Mouse (Mus musculus): ENCODE results near the gene Dact1. TPM values are rescaled to one million over a fixed set of nuclear protein-coding genes. Genes with fewer than 3 reads are reported as not detected.
A peak's percentile ranks its signal among the peaks of the same experiment; 100 is the strongest.

Dact1 gene
- total RNA-seq, 2 experiments from 2014 or later: 2.3 to 2.4 TPM

DNA sequence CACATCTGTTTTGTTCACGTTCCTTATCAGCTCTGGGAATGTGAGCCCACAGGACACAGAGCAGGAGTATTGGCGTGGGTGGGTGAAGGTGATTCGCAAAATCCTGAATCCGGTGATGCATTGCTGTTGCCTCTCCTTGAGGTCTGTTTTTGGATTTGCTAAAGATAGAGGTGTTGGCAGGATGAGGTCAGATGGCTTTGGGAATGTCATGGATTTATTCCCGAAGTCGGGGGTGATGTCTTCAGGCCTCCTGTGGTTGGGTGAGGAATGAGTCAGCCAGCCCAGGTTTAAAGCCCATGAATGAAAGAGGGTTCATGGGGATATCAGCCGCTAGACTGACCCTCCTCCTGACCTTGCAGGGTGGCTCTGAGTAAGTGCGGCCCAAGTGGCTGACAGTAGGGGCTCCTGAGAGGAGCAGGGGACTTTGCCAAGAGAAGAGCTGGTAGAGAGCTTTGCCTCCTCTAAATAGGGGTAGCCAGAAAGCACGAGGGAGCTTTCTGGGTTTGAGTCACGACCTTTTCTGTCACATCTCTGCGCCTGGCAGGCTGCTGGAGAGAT is 27.4 kb downstream of the Dact1 start:
- DNase-seq: peak; percentile 38 to 59

DNA sequence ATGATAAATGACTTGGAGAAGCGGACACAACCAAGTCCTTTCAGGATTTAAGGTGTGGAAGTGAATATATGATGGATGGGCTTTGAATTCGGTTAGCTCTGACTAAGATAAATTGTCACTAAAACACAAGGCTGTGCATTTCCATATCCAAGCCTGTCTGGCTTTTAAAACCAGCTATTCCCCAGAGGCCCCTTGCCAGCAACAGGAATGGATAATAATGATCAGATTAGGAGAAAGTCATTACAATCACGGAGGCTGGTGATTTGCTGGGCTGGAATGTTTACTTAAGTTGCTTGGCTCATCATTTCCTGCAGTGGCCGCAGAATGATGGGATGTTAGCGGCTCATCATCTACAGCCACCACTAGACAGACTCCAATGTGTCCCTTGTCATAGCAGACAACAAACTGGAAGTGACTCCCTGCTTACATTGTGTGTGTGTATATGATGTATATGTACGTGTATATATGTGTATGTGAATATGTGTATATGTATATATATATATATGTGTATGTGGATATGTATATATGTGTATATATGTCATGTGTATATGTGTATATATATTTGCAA is 28.3 kb downstream of the Dact1 start:
- DNase-seq: no peak

DNA sequence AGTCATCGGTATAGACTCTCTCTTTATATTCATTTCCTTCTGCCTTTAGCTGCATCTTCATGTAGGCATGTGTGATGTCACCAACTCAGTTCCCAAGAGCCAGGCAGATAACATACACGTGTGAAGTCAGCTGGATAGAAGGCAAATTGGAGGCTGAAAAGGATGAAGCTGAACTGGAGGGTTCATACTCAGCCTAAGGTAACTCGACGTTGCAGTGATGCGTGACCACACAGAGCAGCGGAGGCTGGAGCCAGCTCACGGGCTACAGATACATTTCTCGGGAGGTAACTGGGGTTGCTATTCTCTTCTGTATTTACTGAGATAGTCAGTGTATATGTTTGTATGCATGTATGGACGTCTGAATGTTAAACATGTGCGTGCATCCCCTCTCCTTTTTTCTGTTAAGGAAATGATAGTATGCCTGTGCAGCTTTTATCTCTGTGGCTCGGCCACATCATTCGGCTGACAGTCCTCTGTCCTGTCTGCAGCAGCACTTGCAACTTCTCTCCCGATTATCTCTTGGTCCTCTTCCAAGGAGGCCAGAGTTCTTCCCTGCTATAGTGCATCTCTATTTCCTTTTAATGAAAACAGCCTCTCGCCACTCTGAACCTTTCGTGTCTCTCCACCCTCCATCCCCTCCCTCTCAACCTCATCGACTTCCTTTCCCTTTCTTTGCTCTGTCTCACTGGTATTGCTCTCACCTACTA is 29.6 kb downstream of the Dact1 start:
- peak in 1 of 2 experiments; percentile 31 for DNase-seq

DNA sequence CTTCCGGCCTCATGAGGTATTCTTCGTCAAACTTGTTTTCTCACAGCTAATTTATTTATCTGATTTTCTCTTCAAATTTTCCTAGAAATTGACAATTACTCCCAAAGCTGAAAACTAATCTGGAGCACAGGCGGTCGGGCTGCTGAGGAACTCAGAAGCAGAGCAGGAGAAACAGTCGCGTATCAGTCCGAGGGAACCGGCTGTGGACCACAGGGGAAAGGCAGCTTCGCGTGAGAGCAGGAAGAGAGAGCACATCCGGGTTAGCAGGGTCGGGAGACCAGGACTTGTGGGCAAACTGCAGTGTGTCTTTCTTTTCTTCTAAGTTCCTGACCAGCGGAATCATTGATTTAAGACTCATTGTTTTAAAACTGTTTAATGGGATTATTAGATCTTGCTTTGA is 32.7 kb downstream of the Dact1 start:
- DNase-seq: peak; percentile 52 to 67

DNA sequence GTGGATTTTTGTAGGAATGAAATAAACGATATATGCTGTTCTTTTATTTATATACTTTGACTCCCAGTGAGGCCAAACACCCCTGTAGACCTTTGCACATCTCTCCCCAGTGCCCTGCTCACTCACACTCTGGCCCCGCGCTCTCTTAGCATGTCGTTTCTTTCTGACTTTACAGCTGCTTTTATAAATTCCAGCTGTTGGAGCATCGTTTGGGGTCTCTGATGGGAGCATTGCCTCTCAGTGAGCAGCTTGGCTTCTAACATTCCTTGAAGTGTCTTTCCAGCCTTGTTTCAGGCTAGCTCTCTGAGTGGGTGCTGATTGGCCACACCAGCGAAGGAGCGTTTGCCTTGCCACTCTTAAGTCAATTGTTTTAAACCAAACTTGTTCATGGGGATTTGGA is 35.8 kb downstream of the Dact1 start:
- no peak for DNase-seq

DNA sequence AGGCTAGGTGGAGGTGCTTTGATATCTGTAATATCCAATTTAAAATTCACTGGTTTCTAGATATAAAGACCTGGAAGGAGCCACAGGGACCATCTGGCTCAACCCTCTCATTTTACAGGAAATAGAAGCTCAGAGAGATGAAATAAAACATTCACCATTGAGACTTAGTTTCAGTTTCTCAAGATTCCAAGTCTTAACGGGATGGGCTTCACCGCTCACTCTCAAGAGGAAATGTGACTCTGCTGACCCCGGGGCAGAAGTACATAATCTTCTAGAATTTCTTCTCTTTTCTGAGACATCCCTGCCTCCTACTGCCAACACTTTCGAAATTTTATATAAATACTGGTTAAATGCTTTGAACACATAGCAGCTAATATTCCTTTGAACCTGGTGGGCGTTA is 36.4 kb downstream of the Dact1 start:
- no peak for DNase-seq

DNA sequence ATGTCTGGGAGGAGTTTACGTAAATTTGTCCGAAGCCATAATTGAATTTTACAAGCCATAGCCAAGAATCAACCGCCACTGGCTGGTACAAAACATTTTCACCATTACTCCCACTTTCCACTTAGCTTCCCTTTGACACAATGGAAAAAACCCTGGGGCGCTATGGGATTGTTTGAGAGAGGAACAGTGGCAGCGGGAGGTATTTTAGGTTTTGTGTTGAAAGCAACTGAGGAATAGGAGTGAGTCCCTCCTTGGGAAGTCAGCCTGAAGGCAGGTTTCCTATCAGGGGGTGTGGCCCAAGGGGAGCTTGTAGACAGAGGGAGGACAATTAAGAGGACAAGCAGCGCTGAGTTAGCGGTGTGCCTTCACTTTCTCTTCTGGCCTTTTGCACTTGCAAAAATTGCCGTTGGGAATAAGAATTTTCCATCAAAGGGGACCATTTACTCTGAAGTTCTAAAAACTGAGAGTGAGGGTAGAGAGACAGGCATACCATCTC is 38.8 kb downstream of the Dact1 start:
- no peak for DNase-seq

DNA sequence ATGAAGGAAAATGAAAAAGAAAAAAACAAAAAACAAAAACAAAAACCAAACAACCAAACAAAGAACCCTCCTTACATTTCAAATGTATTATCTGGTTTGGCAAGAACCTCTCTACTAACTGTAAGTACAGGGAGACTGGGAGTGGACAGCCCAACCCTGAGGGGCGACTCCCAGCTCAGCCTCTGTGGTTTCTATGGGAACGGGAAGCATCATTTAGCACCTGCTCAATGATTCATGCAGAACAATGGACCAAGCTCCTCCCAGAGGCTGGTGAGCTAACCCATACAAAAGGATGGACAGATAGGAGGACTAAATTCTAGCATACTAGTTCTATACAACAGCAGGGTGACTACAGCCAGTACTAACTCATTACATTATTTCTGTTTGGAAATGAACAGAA is 40.4 kb downstream of the Dact1 start:
- no peak for DNase-seq

DNA sequence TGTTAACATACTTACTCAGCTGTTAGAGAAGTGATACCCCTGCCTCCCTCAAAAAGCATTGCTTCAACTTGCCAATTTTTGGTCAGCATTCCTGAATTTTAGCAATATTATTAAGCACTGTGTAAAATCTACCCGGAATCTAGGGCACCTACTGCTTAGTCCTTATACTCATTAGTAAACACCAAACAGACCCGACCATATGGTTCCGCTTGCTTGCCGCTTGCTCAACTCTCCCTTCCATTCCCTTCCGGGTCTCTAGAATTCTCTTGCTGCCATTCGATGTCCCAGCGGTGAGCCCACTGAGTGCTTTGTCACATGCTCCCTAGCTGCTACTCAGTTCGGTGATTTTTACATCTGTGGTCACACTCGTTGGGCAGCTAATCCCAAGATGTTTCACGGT is 45.0 kb downstream of the Dact1 start:
- DNase-seq: no peak

DNA sequence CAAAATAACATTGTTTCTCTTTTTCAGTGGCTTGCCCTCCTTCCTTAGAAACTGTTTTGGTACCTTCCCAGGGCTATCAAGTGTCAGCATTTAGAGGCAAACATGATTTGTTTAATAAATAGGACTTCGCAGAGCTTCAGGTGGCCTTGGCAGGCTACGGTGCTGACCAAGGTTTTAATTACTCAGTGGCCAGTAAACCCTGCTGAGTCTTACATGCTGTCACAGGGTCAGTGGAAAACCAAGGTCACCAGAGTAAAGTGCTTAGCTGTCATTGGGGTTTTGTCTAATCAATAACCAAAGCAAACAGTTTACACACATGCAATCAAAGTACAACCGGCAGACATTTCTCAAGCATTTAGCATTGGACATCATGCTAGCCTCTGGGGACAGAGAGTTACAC is 45.4 kb downstream of the Dact1 start:
- DNase-seq: no peak

DNA sequence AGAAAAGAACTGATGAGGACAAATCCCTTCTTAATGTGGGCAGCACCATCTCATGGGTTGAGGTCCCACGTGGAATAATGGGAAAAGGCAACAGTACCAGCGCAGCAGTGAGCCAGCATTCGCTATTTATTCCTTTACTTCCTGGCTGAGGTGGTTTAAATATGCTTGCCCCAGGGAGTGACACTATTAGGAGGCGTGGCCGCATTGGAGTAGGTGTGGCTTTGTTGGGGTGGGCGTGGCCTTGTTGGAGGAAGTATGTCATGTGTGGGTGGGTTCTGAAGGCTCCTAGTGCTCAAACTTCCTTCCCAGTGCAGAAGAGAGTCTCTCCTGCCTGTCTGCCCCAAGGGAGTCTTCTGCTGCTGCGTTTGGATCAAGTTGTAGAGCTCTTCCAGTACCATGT is 51.9 kb downstream of the Dact1 start:
- no peak for DNase-seq

DNA sequence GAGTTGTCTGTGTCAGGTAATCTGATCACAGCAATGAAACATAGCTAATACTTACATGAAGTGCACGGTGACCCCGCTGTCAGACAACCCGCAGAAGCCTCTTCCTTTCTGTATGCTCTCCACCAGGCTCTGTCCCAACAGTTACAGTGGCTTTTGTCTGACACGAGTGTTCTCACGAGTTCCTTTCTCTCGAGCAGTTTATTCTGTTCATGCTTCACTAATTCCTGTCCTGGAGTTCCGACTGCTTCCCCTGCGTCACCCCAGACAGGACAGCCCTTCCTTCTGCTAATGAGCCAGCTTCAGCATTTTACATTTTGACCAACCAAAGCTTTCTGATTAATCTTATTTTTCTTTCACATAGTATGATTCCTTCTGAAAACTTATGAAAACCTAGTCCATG is 52.7 kb downstream of the Dact1 start:
- no peak for DNase-seq

DNA sequence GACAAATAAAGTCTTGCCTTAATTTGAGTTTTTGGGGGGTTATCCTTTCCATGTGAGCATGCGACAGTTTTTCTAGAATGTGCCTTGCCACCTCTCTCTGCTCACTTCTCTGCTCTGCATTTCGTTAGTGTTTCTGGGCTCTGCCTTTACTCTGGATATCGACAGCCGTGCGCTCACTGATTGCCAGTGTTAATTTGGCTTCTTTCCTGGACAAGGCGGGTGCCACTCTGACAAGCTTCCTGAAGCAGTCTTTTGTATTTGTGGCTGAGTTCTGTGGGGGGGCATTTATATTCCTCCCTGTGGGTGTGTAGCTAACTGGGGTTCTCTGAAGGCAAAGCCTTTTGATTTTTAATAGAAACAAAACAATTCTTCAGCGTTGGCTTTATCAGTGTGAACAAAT is 54.4 kb downstream of the Dact1 start:
- peak in 1 of 2 experiments; percentile 29 for DNase-seq

DNA sequence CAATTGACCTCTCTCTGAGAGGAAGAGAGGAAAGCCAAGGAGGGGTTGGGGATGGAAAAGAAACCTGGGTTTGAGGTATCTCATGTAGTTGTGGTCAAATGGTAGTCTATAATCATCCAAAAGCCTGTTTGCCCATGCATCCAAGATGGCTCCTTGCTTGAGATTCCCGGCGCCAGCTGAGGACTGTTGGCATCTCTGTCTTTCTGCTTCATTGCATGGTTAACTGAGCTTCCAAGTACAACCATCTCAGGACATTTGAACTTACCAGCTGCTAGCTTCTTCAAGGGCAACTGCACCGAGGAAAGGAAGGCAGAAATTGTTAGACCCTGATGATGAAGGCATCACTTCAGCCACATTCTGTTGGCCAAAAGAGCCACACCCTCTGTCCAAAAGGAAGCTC is 54.8 kb downstream of the Dact1 start:
- DNase-seq: no peak

DNA sequence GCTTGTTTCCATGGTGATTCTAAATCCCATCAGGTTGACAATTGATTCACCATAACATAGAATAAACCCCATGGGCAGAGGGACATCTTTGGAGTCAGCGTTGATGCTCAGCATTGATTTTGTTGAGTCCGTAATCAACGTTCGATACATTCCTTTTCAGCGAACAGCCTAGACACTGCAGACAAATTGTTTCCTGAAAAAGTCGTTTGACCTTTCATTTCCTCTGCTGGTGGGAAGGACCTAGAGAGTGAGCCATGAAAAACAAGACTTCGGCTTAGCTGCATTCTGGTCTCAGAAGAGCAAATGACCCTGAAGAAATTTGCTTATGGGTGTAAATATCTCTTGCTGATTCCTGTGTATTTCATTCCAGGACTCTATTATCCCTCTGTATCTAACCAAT is 55.5 kb downstream of the Dact1 start:
- no peak for DNase-seq

DNA sequence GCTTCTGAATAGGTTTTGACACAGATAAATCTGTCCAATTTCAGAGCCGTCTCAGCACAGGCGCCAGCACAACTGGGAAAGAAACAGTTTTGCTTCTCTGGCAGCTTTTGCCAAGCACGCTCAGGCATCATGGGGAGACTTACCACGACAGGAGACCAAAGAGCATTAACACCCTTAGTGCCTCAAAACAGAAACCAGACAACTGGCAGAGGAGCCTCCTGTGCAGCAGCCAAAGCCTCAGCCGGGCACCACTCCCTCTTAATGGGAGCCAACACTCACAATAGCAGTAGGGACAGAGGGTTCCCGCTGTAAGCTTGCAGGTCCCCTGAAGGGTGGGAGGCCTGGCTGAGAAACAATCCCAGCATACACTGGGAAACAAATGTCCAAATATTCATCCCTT is 56.5 kb downstream of the Dact1 start:
- peak; percentile 68 to 86 for DNase-seq

DNA sequence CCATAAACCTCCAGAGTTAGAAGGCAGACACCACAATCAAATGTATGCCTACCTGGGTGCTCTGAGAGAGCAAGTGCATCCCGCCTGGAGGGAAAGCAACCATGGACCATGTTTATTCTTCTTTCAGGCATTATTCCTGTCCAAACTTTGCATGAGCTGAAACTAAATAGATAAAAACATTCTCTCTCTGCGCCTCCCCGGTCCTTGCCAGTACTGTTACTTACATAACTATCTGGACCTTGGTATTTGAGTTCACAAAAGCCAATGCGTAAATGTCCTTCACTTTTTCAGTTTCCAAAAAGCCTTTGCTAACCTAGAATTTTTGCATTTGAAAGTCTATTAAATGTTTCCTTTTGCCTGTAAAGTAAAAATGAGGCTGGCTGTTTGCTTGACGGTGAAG is 58.9 kb downstream of the Dact1 start:
- DNase-seq: no peak

Other genes with a start within 250 kb of the Dact1 start
- 1 to 10 TPM in 1 of 2 experiments, under 1 TPM in 1; 0.75 to 1.6 TPM for gene Tomm20l, start 198.5 kb upstream of the Dact1 start, total RNA-seq (2021)
- gene Timm9, start 173.2 kb upstream of the Dact1 start, total RNA-seq (2021): 10 to 100 TPM; 28.8 to 35.2 TPM
- 1 to 10 TPM; 2.6 to 2.8 TPM for gene 2700049A03Rik, start 173.0 kb upstream of the Dact1 start, total RNA-seq (2021)

All from heart, adult 18-20 months (tissue).